Mouse (Mus musculus) G1E (cell line): ENCODE data around the gene Ubtd1. TPM values are rescaled to one million over a fixed set of nuclear protein-coding genes. Genes with fewer than 3 reads are reported as not detected.
"Not testable (repeated sequence)": the region's sequence is repeated elsewhere in the genome, so short reads cannot be mapped to it uniquely, and the experiment has no call there.

ENCODE experiments used
- ATAC-seq: 2 replicates; pipeline ENCODE4 v1.8.0; 2016; ENCODE audit warnings: mild to moderate bottlenecking; ENCODE audit not compliant: insufficient number of reproducible peaks, poor library complexity, low FRiP score, severe bottlenecking; ENCODE audit errors: extremely low read depth
- DNase-seq: peaks from one replicate; pipeline ENCODE4 v3.0.0; 2012; ENCODE audit warnings: low spot score
- H3K27me3 ChIP-seq: 2 replicates; pipeline ENCODE4 v1.6.1; 2012; ENCODE audit warnings: mild to moderate bottlenecking, low read length, inconsistent platforms; ENCODE audit not compliant: insufficient read depth
- H3K36me3 ChIP-seq: replicated peaks from 2 replicates; pipeline ENCODE3; 2012; ENCODE audit warnings: mild to moderate bottlenecking, inconsistent platforms
- H3K4me1 ChIP-seq: 2 replicates; pipeline ENCODE4 v1.6.1; 2012; ENCODE audit warnings: low read depth, low read length, inconsistent platforms, mixed read lengths; ENCODE audit not compliant: insufficient read depth
- H3K4me3 ChIP-seq: 2 replicates; pipeline ENCODE4 v1.5.1; 2012; ENCODE audit warnings: low read depth, mild to moderate bottlenecking, inconsistent platforms, low read length, moderate library complexity, mixed read lengths
- H3K9me3 ChIP-seq: replicated peaks from 2 replicates; pipeline ENCODE4 v1.6.1; 2012; ENCODE audit warnings: inconsistent platforms
- CTCF ChIP-seq: IDR thresholded peaks from 2 replicates; pipeline ENCODE4 v1.5.1; 2012; ENCODE audit warnings: low read depth, low read length, inconsistent platforms, mixed read lengths
- GATA1 ChIP-seq: IDR thresholded peaks from 2 replicates; pipeline ENCODE4 v1.6.1; 2012; ENCODE audit warnings: borderline replicate concordance, low read length, inconsistent platforms, mixed read lengths
- GATA2 ChIP-seq: IDR thresholded peaks from 2 replicates; pipeline ENCODE4 v1.6.1; 2012; ENCODE audit warnings: low read depth, low read length, inconsistent platforms, borderline replicate concordance
- POLR2AphosphoS5 ChIP-seq: IDR thresholded peaks from 2 replicates; pipeline ENCODE4 v1.6.1; 2012; ENCODE audit warnings: low read depth, low read length, inconsistent platforms; ENCODE audit not compliant: insufficient replicate concordance
- TAL1 ChIP-seq: conservative IDR thresholded peaks from 2 replicates; pipeline ENCODE4 v1.6.1; 2012; ENCODE audit warnings: low read depth, low read length, inconsistent platforms, mixed read lengths
- polyA plus RNA-seq: library from polyadenylated mRNA; stranded (reverse); fragments of >175 nt; gene quantifications from 2 replicates; pipeline ENCODE4 v1.2.3, GENCODE M21; 2012
- total RNA-seq, 2 experiments: library from RNA; stranded (forward) in 1 of 2; stranded (reverse) in 1 of 2; fragments of 200-1000 nt in 1 of 2; fragments of >200 nt in 1 of 2; fragmentation: Nextera tagmentation in 1 of 2; gene quantifications; 2 replicates each; pipeline ENCODE4 v1.2.3; 2014 to 2017

Ubtd1 gene
- total and polyA plus RNA-seq, 3 experiments: 4.2 to 19.9 (median 4.8) TPM

GRCm38 (mm10) chr19:42075992-42076391 lies 94.4 kb downstream of the Ubtd1 start:
- no peak for TF ChIP-seq CTCF
- TF ChIP-seq GATA2: no peak
- no peak for TF ChIP-seq TAL1
- TF ChIP-seq GATA1: no peak
- no peak for TF ChIP-seq POLR2AphosphoS5
- no peak for DNase-seq
- Histone ChIP-seq H3K9me3 (no peaks in the 10 kb centered on the region), H3K36me3 (no peaks in the 10 kb centered on the region), H3K27me3 (peaks cover 8% of the 10 kb centered on the region; the same call in 1 of the 2 replicates), H3K4me1 (no peaks in the 10 kb centered on the region), H3K4me3 (no peak overlapping the region)
- no peak for ATAC-seq

DNA sequence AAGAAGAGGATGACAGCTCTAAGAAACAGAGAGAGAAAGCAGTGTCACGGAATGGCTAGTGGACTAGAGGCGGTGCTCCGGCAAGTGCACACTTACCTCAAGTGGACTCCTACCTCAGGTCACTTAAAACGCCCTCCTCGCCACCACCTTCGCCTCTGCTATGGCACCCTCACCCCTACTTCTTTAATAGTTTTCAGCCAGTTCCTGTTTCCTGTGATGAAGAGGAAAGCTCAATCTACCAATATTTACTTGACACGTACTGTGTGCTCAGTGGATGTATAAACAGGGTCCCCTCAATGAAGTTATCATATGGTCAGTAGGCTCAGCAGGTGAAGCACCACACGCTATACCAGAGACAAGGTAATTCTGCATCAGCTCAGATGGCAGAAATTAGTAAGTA lies 97.0 kb downstream of the Ubtd1 start:
- peaks cover 15% of the 10 kb centered on the region for H3K27me3 ChIP-seq
- no peaks in the 10 kb centered on the region for H3K36me3 ChIP-seq
- DNase-seq: no peak
- no peak overlapping the region for H3K4me3 ChIP-seq
- no peaks in the 10 kb centered on the region for H3K4me1 ChIP-seq
- TF ChIP-seq GATA2 (no peak), TAL1 (no peak), GATA1 (no peak), CTCF (no peak), POLR2AphosphoS5 (no peak)
- no peak for ATAC-seq
- H3K9me3 ChIP-seq: no peaks in the 10 kb centered on the region

DNA sequence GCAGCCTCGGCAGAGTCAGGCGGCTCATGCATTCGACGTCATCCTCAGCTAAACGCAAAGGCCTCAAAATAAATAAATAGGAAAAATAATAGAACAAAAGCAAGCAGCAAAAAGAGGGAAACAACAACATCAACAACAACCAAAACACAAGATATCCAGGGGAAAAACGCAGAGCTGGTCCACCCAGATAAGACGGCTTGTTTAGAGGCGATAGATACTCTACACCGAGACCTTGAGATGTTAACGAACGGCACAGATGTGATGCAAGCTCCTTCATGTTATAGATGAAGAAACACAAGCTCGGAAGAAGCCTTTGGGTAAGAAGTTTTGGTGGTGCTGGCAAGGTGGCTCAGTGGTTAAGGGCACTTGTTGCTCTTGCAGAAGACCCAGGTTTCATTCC lies 97.4 kb downstream of the Ubtd1 start:
- no peak for TF ChIP-seq CTCF
- no peak for TF ChIP-seq GATA1
- no peak for TF ChIP-seq GATA2
- no peak for TF ChIP-seq POLR2AphosphoS5
- no peak for TF ChIP-seq TAL1
- ATAC-seq: no peak
- no peaks in the 10 kb centered on the region for H3K36me3 ChIP-seq
- H3K27me3 ChIP-seq: peaks cover 15% of the 10 kb centered on the region
- no peaks in the 10 kb centered on the region for H3K9me3 ChIP-seq
- no peak overlapping the region for H3K4me3 ChIP-seq
- no peak for DNase-seq
- H3K4me1 ChIP-seq: no peaks in the 10 kb centered on the region

- TF ChIP-seq GATA2 (no peak), CTCF (no peak), POLR2AphosphoS5 (no peak), TAL1 (no peak), GATA1 (no peak)
- Histone ChIP-seq H3K4me3 (no peak overlapping the region), H3K36me3 (no peaks in the 10 kb centered on the region), H3K9me3 (no peaks in the 10 kb centered on the region), H3K4me1 (no peaks in the 10 kb centered on the region), H3K27me3 (peaks cover 15% of the 10 kb centered on the region)
- ATAC-seq: no peak
- DNase-seq: no peak
Observed at GRCm38 (mm10) chr19:42079950-42080349, 98.4 kb downstream of the Ubtd1 start.

GRCm38 (mm10) chr19:42080469-42080868 lies 98.9 kb downstream of the Ubtd1 start:
- peaks cover 15% of the 10 kb centered on the region for H3K27me3 ChIP-seq
- H3K9me3 ChIP-seq: no peaks in the 10 kb centered on the region
- ATAC-seq: no peak
- no peak for DNase-seq
- no peak overlapping the region for H3K4me3 ChIP-seq
- TF ChIP-seq POLR2AphosphoS5: no peak
- no peak for TF ChIP-seq GATA2
- no peak for TF ChIP-seq TAL1
- no peak for TF ChIP-seq GATA1
- TF ChIP-seq CTCF: no peak
- no peaks in the 10 kb centered on the region for H3K4me1 ChIP-seq
- H3K36me3 ChIP-seq: no peaks in the 10 kb centered on the region

GRCm38 (mm10) chr19:42081613-42082012 lies 100.0 kb downstream of the Ubtd1 start:
- not testable (repeated sequence) for ATAC-seq

More at GRCm38 (mm10) chr19:42081613-42082012, 100.0 kb downstream of the Ubtd1 start:
- not testable (repeated sequence) for H3K4me3 ChIP-seq, DNase-seq, H3K36me3 ChIP-seq, H3K9me3 ChIP-seq, H3K4me1 ChIP-seq
- H3K27me3 ChIP-seq: peaks cover 23% of the 10 kb centered on the region

Other genes with a start within 250 kb of the Ubtd1 start
- gene Slit1, start 238.1 kb upstream of the Ubtd1 start, total RNA-seq (2014; fragmentation: Nextera tagmentation): not detected in 2 replicates
- gene Slit1, start 238.1 kb upstream of the Ubtd1 start, total RNA-seq (2017): 0.11 TPM in 1 of 2 replicates, not detected in the other
- gene Slit1, start 238.1 kb upstream of the Ubtd1 start, polyA plus RNA-seq: 0.04 TPM in 1 of 2 replicates, not detected in the other
- gene Arhgap19, start 179.7 kb upstream of the Ubtd1 start, total RNA-seq (2014; fragmentation: Nextera tagmentation): 66.1 and 95.6 TPM in 2 replicates
- 41.0 and 46.9 TPM in 2 replicates for gene Arhgap19, start 179.7 kb upstream of the Ubtd1 start, total RNA-seq (2017)
- gene Arhgap19, start 179.7 kb upstream of the Ubtd1 start, polyA plus RNA-seq: 6.9 and 9.0 TPM in 2 replicates
- gene Frat1, start 151.8 kb upstream of the Ubtd1 start, total RNA-seq (2014; fragmentation: Nextera tagmentation): 11.4 and 13.5 TPM in 2 replicates
- 17.9 and 19.8 TPM in 2 replicates for gene Frat1, start 151.8 kb upstream of the Ubtd1 start, total RNA-seq (2017)
- gene Frat1, start 151.8 kb upstream of the Ubtd1 start, polyA plus RNA-seq: 41.1 and 52.6 TPM in 2 replicates
- 15.3 and 17.8 TPM in 2 replicates for gene Frat2, start 133.6 kb upstream of the Ubtd1 start, total RNA-seq (2014; fragmentation: Nextera tagmentation)
- gene Frat2, start 133.6 kb upstream of the Ubtd1 start, total RNA-seq (2017): 23.4 and 30.4 TPM in 2 replicates
- gene Frat2, start 133.6 kb upstream of the Ubtd1 start, polyA plus RNA-seq: 42.6 and 60.2 TPM in 2 replicates
- 14.9 and 16.9 TPM in 2 replicates for gene Rrp12, start 85.6 kb upstream of the Ubtd1 start, total RNA-seq (2014; fragmentation: Nextera tagmentation)
- gene Rrp12, start 85.6 kb upstream of the Ubtd1 start, total RNA-seq (2017): 13.5 and 16.5 TPM in 2 replicates
- 31.0 and 33.8 TPM in 2 replicates for gene Rrp12, start 85.6 kb upstream of the Ubtd1 start, polyA plus RNA-seq
- gene Pgam1, start 69.8 kb upstream of the Ubtd1 start, total RNA-seq (2014; fragmentation: Nextera tagmentation): 910 and 922 TPM in 2 replicates
- 501 and 541 TPM in 2 replicates for gene Pgam1, start 69.8 kb upstream of the Ubtd1 start, total RNA-seq (2017)
- 573 and 600 TPM in 2 replicates for gene Pgam1, start 69.8 kb upstream of the Ubtd1 start, polyA plus RNA-seq
- gene Exosc1, start 48.3 kb upstream of the Ubtd1 start, total RNA-seq (2014; fragmentation: Nextera tagmentation): 81.0 and 95.9 TPM in 2 replicates
- gene Exosc1, start 48.3 kb upstream of the Ubtd1 start, total RNA-seq (2017): 50.2 and 52.2 TPM in 2 replicates
- 20.3 and 29.3 TPM in 2 replicates for gene Exosc1, start 48.3 kb upstream of the Ubtd1 start, polyA plus RNA-seq
- 36.7 and 45.4 TPM in 2 replicates for gene Zdhhc16, start 48.3 kb upstream of the Ubtd1 start, total RNA-seq (2014; fragmentation: Nextera tagmentation)
- 27.8 and 29.7 TPM in 2 replicates for gene Zdhhc16, start 48.3 kb upstream of the Ubtd1 start, total RNA-seq (2017)
- gene Zdhhc16, start 48.3 kb upstream of the Ubtd1 start, polyA plus RNA-seq: 25.6 and 34.0 TPM in 2 replicates
- 27.5 and 39.4 TPM in 2 replicates for gene Mms19, start 606 bp upstream of the Ubtd1 start, total RNA-seq (2014; fragmentation: Nextera tagmentation)
- gene Mms19, start 606 bp upstream of the Ubtd1 start, total RNA-seq (2017): 26.2 and 31.7 TPM in 2 replicates
- gene Mms19, start 606 bp upstream of the Ubtd1 start, polyA plus RNA-seq: 16.1 and 17.4 TPM in 2 replicates
- gene Ankrd2, start 54.2 kb downstream of the Ubtd1 start, total RNA-seq (2014; fragmentation: Nextera tagmentation): not detected in 2 replicates
- gene Ankrd2, start 54.2 kb downstream of the Ubtd1 start, total RNA-seq (2017): 0.23 TPM in 1 of 2 replicates, not detected in the other
- gene Ankrd2, start 54.2 kb downstream of the Ubtd1 start, polyA plus RNA-seq: not detected in 2 replicates
- gene Hoga1, start 63.8 kb downstream of the Ubtd1 start, total RNA-seq (2014; fragmentation: Nextera tagmentation): not detected in 2 replicates
- not detected in 2 replicates for gene Hoga1, start 63.8 kb downstream of the Ubtd1 start, total RNA-seq (2017)
- gene Hoga1, start 63.8 kb downstream of the Ubtd1 start, polyA plus RNA-seq: not detected in 2 replicates
- not detected in 2 replicates for gene 4933411K16Rik, start 70.5 kb downstream of the Ubtd1 start, total RNA-seq (2014; fragmentation: Nextera tagmentation)
- not detected in 2 replicates for gene 4933411K16Rik, start 70.5 kb downstream of the Ubtd1 start, total RNA-seq (2017)
- gene 4933411K16Rik, start 70.5 kb downstream of the Ubtd1 start, polyA plus RNA-seq: not detected in 2 replicates
- gene Morn4, start 104.6 kb downstream of the Ubtd1 start, total RNA-seq (2014; fragmentation: Nextera tagmentation): not detected in 2 replicates
- 0.27 and 0.29 TPM in 2 replicates for gene Morn4, start 104.6 kb downstream of the Ubtd1 start, total RNA-seq (2017)
- 0.23 and 0.35 TPM in 2 replicates for gene Morn4, start 104.6 kb downstream of the Ubtd1 start, polyA plus RNA-seq
- 8.5 and 10.7 TPM in 2 replicates for gene Pi4k2a, start 108.7 kb downstream of the Ubtd1 start, total RNA-seq (2014; fragmentation: Nextera tagmentation)
- gene Pi4k2a, start 108.7 kb downstream of the Ubtd1 start, total RNA-seq (2017): 5.5 and 6.3 TPM in 2 replicates
- gene Pi4k2a, start 108.7 kb downstream of the Ubtd1 start, polyA plus RNA-seq: 13.8 and 14.5 TPM in 2 replicates
- gene Avpi1, start 147.3 kb downstream of the Ubtd1 start, total RNA-seq (2014; fragmentation: Nextera tagmentation): 2.8 and 5.1 TPM in 2 replicates
- 2.2 and 5.2 TPM in 2 replicates for gene Avpi1, start 147.3 kb downstream of the Ubtd1 start, total RNA-seq (2017)
- gene Avpi1, start 147.3 kb downstream of the Ubtd1 start, polyA plus RNA-seq: 12.6 and 15.2 TPM in 2 replicates
- gene Marveld1, start 165.6 kb downstream of the Ubtd1 start, total RNA-seq (2014; fragmentation: Nextera tagmentation): not detected in 2 replicates
- gene Marveld1, start 165.6 kb downstream of the Ubtd1 start, total RNA-seq (2017): 0.11 TPM in 1 of 2 replicates, not detected in the other
- gene Marveld1, start 165.6 kb downstream of the Ubtd1 start, polyA plus RNA-seq: not detected in 2 replicates
- gene Zfyve27, start 182.2 kb downstream of the Ubtd1 start, total RNA-seq (2014; fragmentation: Nextera tagmentation): 17.2 and 17.6 TPM in 2 replicates
- 16.9 and 19.9 TPM in 2 replicates for gene Zfyve27, start 182.2 kb downstream of the Ubtd1 start, total RNA-seq (2017)
- gene Zfyve27, start 182.2 kb downstream of the Ubtd1 start, polyA plus RNA-seq: 12.9 and 14.7 TPM in 2 replicates
- not detected in 2 replicates for gene Sfrp5, start 220.5 kb downstream of the Ubtd1 start, total RNA-seq (2014; fragmentation: Nextera tagmentation)
- not detected in 2 replicates for gene Sfrp5, start 220.5 kb downstream of the Ubtd1 start, total RNA-seq (2017)
- not detected in 2 replicates for gene Sfrp5, start 220.5 kb downstream of the Ubtd1 start, polyA plus RNA-seq